Mouse (Mus musculus) intestine, postnatal 0 days (tissue): Measurements from ENCODE around the gene Rnf220. TPM values are rescaled to one million over a fixed set of nuclear protein-coding genes. Genes with fewer than 3 reads are reported as not detected.
A peak's percentile ranks its signal among the peaks of the same experiment; 100 is the strongest.

Source experiments
- ATAC-seq: fragments of 200-750 bp; cut with Nextera tagmentation; 2 replicates; pipeline ENCODE4 v1.8.0; 2017; ENCODE audit warnings: mild to moderate bottlenecking, moderate TSS enrichment, moderate library complexity
- H3K27ac ChIP-seq: fragments of 300-500 bp; sonication (generic); 2 replicates; pipeline ENCODE4 v1.5.1; 2014; ENCODE audit warnings: mild to moderate bottlenecking, low read depth, low read length, moderate library complexity
- H3K27me3 ChIP-seq: fragments of 300-500 bp; sonication (generic); replicated peaks from 2 replicates; pipeline ENCODE4 v1.6.1; 2014; ENCODE audit warnings: low read length, mixed read lengths; ENCODE audit not compliant: control insufficient read depth, insufficient read depth
- H3K36me3 ChIP-seq: fragments of 300-500 bp; sonication (generic); 2 replicates; pipeline ENCODE4 v1.6.1; 2014; ENCODE audit warnings: mild to moderate bottlenecking, moderate library complexity; ENCODE audit not compliant: control insufficient read depth, insufficient read depth
- H3K4me1 ChIP-seq: fragments of 300-500 bp; sonication (generic); replicated peaks from 2 replicates; pipeline ENCODE4 v1.6.1; 2014; ENCODE audit warnings: antibody characterized with exemption, low read length, mixed read lengths; ENCODE audit not compliant: control insufficient read depth, insufficient read depth
- H3K4me2 ChIP-seq: fragments of 300-500 bp; sonication (generic); replicated peaks from 2 replicates; pipeline ENCODE4 v1.6.1; 2014; ENCODE audit warnings: low read depth, mild to moderate bottlenecking, moderate library complexity
- H3K4me3 ChIP-seq: fragments of 300-500 bp; sonication (generic); 2 replicates; pipeline ENCODE4 v1.5.1; 2014; ENCODE audit warnings: low read depth, low read length
- H3K9ac ChIP-seq: fragments of 300-500 bp; sonication (generic); 2 replicates; pipeline ENCODE4 v1.6.1; 2014; ENCODE audit warnings: mild to moderate bottlenecking, low read depth, low read length
- H3K9me3 ChIP-seq: fragments of 300-500 bp; sonication (generic); 2 replicates; pipeline ENCODE4 v1.6.1; 2016; ENCODE audit warnings: mixed run types; ENCODE audit not compliant: control insufficient read depth
- CTCF ChIP-seq: sonication (generic); IDR thresholded peaks from 2 replicates; pipeline ENCODE4 v1.5.1; 2016; ENCODE audit warnings: low read depth, mild to moderate bottlenecking, control low read depth, antibody characterized with exemption, moderate library complexity
- WGBS: fragments of 180-500 bp; shearing (Covaris S2); extraction: QIAGEN DNeasy Blood & Tissue Kit; methylation state at CpG from one replicate; pipeline ENCODE4 v1.1.7; 2014; 5-methylcytosine and 5-hydroxymethylcytosine counted together
- polyA plus RNA-seq: library from polyadenylated mRNA; unstranded; fragments of >200 nt; fragmentation: Nextera tagmentation; extraction: Ambion mirVana; gene quantifications from 2 replicates; pipeline ENCODE4 v1.2.1, GENCODE M21; 2015

Gene Rnf220
- polyA plus RNA-seq, 1 experiment from 2014 or later: 35.9 TPM

- TF ChIP-seq CTCF: no peak
- H3K4me1 ChIP-seq: no peaks in the 10 kb centered on the region; the same call in 1 of the 2 replicates
- WGBS: 29% methylated on average over 22 of the region's 22 CpGs
- no peak overlapping the region for H3K4me3 ChIP-seq
- ATAC-seq: peak; percentile 6; the same call in 1 of the 2 replicates
- no peaks in the 10 kb centered on the region for H3K27me3 ChIP-seq
- H3K36me3 ChIP-seq: peaks cover 82% of the 10 kb centered on the region
- H3K9ac ChIP-seq: no peak overlapping the region
- H3K27ac ChIP-seq: no peak overlapping the region; the same call in none of the 2 replicates
- H3K4me2 ChIP-seq: no peak overlapping the region
- H3K9me3 ChIP-seq: no peaks in the 10 kb centered on the region
Observed at GRCm38 (mm10) chr4:117283271-117284191, 213.3 kb downstream of the Rnf220 start.

- no peak overlapping the region for H3K9ac ChIP-seq
- H3K9me3 ChIP-seq: no peaks in the 10 kb centered on the region
- H3K27me3 ChIP-seq: no peaks in the 10 kb centered on the region
- H3K27ac ChIP-seq: no peak overlapping the region
- TF ChIP-seq CTCF: no peak
- 58% methylated on average over 19 of the region's 19 CpGs for WGBS
- no peak overlapping the region for H3K4me2 ChIP-seq
- no peak for ATAC-seq
- no peak overlapping the region for H3K4me3 ChIP-seq
- H3K4me1 ChIP-seq: no peaks in the 10 kb centered on the region
- peaks cover 92% of the 10 kb centered on the region for H3K36me3 ChIP-seq
Observed at GRCm38 (mm10) chr4:117281090-117281845, 215.6 kb downstream of the Rnf220 start.

GRCm38 (mm10) chr4:117280397-117280930 lies 216.4 kb downstream of the Rnf220 start:
- peaks cover 91% of the 10 kb centered on the region for H3K36me3 ChIP-seq
- H3K9me3 ChIP-seq: no peaks in the 10 kb centered on the region
- ATAC-seq: no peak
- no peak for TF ChIP-seq CTCF
- no peaks in the 10 kb centered on the region for H3K4me1 ChIP-seq
- no peak overlapping the region for H3K27ac ChIP-seq
- WGBS: 93% methylated on average over 8 of the region's 8 CpGs
- no peaks in the 10 kb centered on the region for H3K27me3 ChIP-seq
- H3K4me3 ChIP-seq: no peak overlapping the region
- no peak overlapping the region for H3K4me2 ChIP-seq
- H3K9ac ChIP-seq: no peak overlapping the region

GRCm38 (mm10) chr4:117279253-117279642 lies 217.6 kb downstream of the Rnf220 start:
- H3K27me3 ChIP-seq: no peaks in the 10 kb centered on the region
- no peaks in the 10 kb centered on the region for H3K9me3 ChIP-seq
- H3K27ac ChIP-seq: no peak overlapping the region
- peaks cover 87% of the 10 kb centered on the region for H3K36me3 ChIP-seq
- WGBS: 82% methylated on average over 2 of the region's 2 CpGs
- no peak for TF ChIP-seq CTCF
- ATAC-seq: no peak
- H3K4me2 ChIP-seq: no peak overlapping the region
- no peaks in the 10 kb centered on the region for H3K4me1 ChIP-seq
- H3K4me3 ChIP-seq: no peak overlapping the region
- no peak overlapping the region for H3K9ac ChIP-seq

GRCm38 (mm10) chr4:117278381-117279252 lies 218.2 kb downstream of the Rnf220 start:
- Histone ChIP-seq H3K36me3 (peaks cover 85% of the 10 kb centered on the region), H3K4me2 (no peak overlapping the region), H3K4me3 (no peak overlapping the region), H3K9ac (no peak overlapping the region), H3K4me1 (no peaks in the 10 kb centered on the region), H3K27ac (no peak overlapping the region), H3K9me3 (no peaks in the 10 kb centered on the region), H3K27me3 (no peaks in the 10 kb centered on the region)
- no peak for ATAC-seq
- 80% methylated on average over 10 of the region's 10 CpGs for WGBS
- no peak for TF ChIP-seq CTCF
